Mouse (Mus musculus): ENCODE measurements at regions not wholly inside any gene's neighbourhood (a gene's known extent, or its start where the extent isn't known, plus 50 kb on each side); places are given as distances from the start of the nearest gene placed in this dataset.

DNA sequence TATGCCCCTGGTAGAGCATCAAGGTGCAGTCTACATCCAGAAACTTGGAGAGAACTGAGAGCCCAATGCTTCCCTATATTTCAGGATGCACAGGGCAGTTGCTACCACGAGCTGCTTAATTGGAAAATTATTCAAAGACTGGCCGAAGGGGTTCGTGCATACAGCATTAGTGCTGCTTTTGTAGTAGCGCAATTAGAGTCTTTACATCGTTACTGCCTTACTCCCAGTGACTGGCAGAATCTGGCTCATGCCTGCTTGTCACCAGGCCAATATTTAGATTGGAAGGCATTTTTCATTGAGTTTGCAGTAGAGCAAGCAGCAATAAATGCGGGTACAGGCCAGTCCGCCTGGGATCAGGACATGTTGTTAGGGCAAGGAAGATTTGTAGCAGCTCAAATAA, 690.3 kb upstream of the Cdh18 start:
- TF ChIP-seq CTCF (conservative IDR thresholded peaks at IDR 0.05; ENCODE audit: insufficient read depth, insufficient read length, low read depth, low read length) (no peak), POLR2A (IDR thresholded peaks at IDR 0.05; ENCODE audit: low read depth, low read length) (no peak)
